Mouse (Mus musculus) bone marrow, adult 2 months (tissue): ENCODE data around the gene Tubd1.

Source experiments
- CTCF ChIP-seq: fragments of 200-500 bp; IDR thresholded peaks from 2 replicates; pipeline ENCODE4 v1.5.1; 2011; ENCODE audit warnings: low read length, control low read depth; ENCODE audit not compliant: control insufficient read depth, insufficient read depth
- POLR2A ChIP-seq: fragments of 200-500 bp; IDR thresholded peaks from 2 replicates; pipeline ENCODE4 v1.6.1; 2011; ENCODE audit warnings: low read depth, mild to moderate bottlenecking, control low read depth, low read length, borderline replicate concordance; ENCODE audit not compliant: control insufficient read depth

DNA sequence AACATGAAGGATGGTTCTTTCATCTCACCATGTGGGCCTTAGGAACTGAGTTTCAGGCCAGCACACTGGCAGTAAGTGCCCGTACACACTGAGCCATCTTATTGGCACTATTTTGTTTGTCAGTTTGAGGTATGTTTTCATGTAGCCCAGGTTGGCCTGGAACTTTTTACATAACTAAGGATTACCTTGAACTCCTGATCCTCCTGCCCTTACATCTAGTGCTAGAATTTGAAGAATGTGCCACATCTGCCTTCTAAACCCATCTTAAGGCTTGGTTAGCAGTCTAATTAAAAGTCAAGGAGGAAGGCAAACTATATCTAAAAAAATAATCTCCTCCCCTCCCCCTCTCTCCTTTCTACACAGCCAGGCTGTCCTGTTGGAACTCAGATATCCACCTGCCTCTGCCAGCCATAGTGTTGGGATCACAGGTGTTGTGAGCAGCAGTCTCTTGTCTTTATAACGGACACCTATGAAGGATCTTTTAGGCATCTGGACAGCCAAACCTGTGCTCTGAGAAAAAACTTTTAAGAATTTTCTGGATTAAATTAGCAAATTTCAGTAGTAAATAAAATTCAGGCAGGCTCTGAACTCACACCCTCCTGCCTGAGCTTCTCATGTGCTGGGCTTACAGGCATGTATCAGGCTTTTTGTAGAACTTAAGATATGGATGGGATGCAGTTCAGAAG, 47.3 kb downstream of the Tubd1 start:
- TF ChIP-seq CTCF (no peak), POLR2A (no peak)
